Mouse (Mus musculus): ENCODE measurements at regions not wholly inside any gene's neighbourhood (a gene's known extent, or its start where the extent isn't known, plus 50 kb on each side); places are given as distances from the start of the nearest gene placed in this dataset.

DNA sequence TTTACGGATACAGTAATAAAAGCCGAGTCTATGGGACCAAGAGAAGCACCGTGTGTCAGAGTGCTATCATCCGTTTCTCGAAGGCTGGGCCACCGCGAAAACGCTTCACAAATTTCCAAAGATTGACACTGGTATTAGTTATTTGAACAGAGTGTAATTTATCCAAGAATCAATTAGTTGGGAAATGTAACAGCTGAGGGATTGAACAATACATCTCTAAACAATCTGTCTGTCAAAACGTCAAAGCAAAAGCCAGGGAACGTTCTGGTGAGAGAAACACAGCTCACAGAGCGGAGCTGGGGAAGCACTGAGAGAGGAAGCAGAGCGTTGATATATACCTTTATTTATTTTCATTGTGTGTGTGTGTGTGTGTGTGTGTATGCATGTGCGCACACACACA lies 498.1 kb upstream of the Fam19a5 start:
- ATAC-seq (ENCODE audit: insufficient read depth, low read depth), result no peak
- H3K27ac ChIP-seq (ENCODE audit: low read depth), result no peak overlapping the region

GRCm38 (mm10) chr15:87054186-87054585 lies 489.9 kb upstream of the Fam19a5 start:
- no peak overlapping the region for H3K4me3 ChIP-seq (ENCODE audit: low read depth, low read length)
- no peaks in the 10 kb centered on the region for H3K27me3 ChIP-seq (ENCODE audit: control insufficient read depth, insufficient read depth, low read length)
- H3K4me2 ChIP-seq (ENCODE audit: low read depth, low read length), result no peak overlapping the region
- no peak for ATAC-seq (ENCODE audit: insufficient read depth, low read depth)
- no peaks in the 10 kb centered on the region for H3K4me1 ChIP-seq (ENCODE audit: control insufficient read depth, insufficient read depth)
- no peaks in the 10 kb centered on the region for H3K9me3 ChIP-seq (replicated peaks; ENCODE audit: control insufficient read depth, low read length)
- H3K9ac ChIP-seq (replicated peaks; ENCODE audit: low read depth, low read length), result no peak overlapping the region
- no peak for TF ChIP-seq CTCF (IDR thresholded peaks at IDR 0.05; ENCODE audit: low read depth)
- TF ChIP-seq EP300 (IDR thresholded peaks at IDR 0.05; ENCODE audit: low read depth), result no peak
- 88% methylated on average over 12 of the region's 12 CpGs for WGBS
- no peak overlapping the region for H3K27ac ChIP-seq (ENCODE audit: low read depth)
- no peaks in the 10 kb centered on the region for H3K36me3 ChIP-seq (replicated peaks; ENCODE audit: control insufficient read depth, insufficient read depth, low read length)
- no peak for DNase-seq (ENCODE audit: low spot score)

More for the DNA sequence above, 498.1 kb upstream of the Fam19a5 start:
- Histone ChIP-seq H3K4me2 (ENCODE audit: low read depth, low read length) (no peak overlapping the region), H3K27me3 (ENCODE audit: control insufficient read depth, insufficient read depth, low read length) (no peaks in the 10 kb centered on the region), H3K9me3 (replicated peaks; ENCODE audit: control insufficient read depth, low read length) (no peaks in the 10 kb centered on the region), H3K4me3 (ENCODE audit: low read depth, low read length) (no peak overlapping the region), H3K9ac (replicated peaks; ENCODE audit: low read depth, low read length) (no peak overlapping the region), H3K4me1 (ENCODE audit: control insufficient read depth, insufficient read depth) (no peaks in the 10 kb centered on the region), H3K36me3 (replicated peaks; ENCODE audit: control insufficient read depth, insufficient read depth, low read length) (no peaks in the 10 kb centered on the region)
- 81% methylated on average over 13 of the region's 13 CpGs for WGBS
- no peak for TF ChIP-seq CTCF (IDR thresholded peaks at IDR 0.05; ENCODE audit: low read depth)
- no peak for TF ChIP-seq EP300 (IDR thresholded peaks at IDR 0.05; ENCODE audit: low read depth)
- DNase-seq (ENCODE audit: low spot score), result no peak

GRCm38 (mm10) chr15:87064890-87065289 lies 479.2 kb upstream of the Fam19a5 start:
- no peaks in the 10 kb centered on the region for H3K9me3 ChIP-seq (replicated peaks; ENCODE audit: control insufficient read depth, low read length)
- WGBS, result 53% methylated on average over 5 of the region's 5 CpGs
- no peak overlapping the region for H3K27ac ChIP-seq (ENCODE audit: low read depth)
- H3K36me3 ChIP-seq (replicated peaks; ENCODE audit: control insufficient read depth, insufficient read depth, low read length), result no peaks in the 10 kb centered on the region
- no peak for TF ChIP-seq EP300 (IDR thresholded peaks at IDR 0.05; ENCODE audit: low read depth)
- no peak for TF ChIP-seq CTCF (IDR thresholded peaks at IDR 0.05; ENCODE audit: low read depth)
- H3K4me1 ChIP-seq (ENCODE audit: control insufficient read depth, insufficient read depth), result no peaks in the 10 kb centered on the region
- H3K27me3 ChIP-seq (ENCODE audit: control insufficient read depth, insufficient read depth, low read length), result no peaks in the 10 kb centered on the region
- DNase-seq (ENCODE audit: low spot score), result no peak
- no peak overlapping the region for H3K9ac ChIP-seq (replicated peaks; ENCODE audit: low read depth, low read length)
- H3K4me2 ChIP-seq (ENCODE audit: low read depth, low read length), result no peak overlapping the region
- no peak overlapping the region for H3K4me3 ChIP-seq (ENCODE audit: low read depth, low read length)
- no peak for ATAC-seq (ENCODE audit: insufficient read depth, low read depth)

DNA sequence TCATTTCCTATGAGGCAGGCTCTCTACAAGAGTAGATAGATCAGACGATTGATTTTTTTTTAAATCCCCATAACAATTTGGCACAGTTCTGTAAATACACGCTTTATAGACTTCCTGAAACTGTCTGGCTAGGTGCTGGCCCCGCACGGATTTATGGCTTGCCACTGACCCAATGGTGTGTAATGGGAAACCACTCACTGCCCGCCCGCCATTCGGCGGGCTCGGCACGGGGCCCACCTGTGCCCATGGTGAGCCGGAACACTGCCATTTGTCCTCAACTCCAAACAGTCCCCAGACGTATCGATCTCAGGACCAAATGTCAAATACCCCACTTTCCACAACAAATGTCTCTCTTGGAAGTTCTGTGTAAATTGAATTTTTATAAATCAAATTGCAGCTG lies 475.8 kb upstream of the Fam19a5 start:
- Histone ChIP-seq H3K4me2 (ENCODE audit: low read depth, low read length) (no peak overlapping the region), H3K4me3 (ENCODE audit: low read depth, low read length) (no peak overlapping the region), H3K9ac (replicated peaks; ENCODE audit: low read depth, low read length) (no peak overlapping the region), H3K27ac (ENCODE audit: low read depth) (no peak overlapping the region), H3K36me3 (replicated peaks; ENCODE audit: control insufficient read depth, insufficient read depth, low read length) (no peaks in the 10 kb centered on the region), H3K4me1 (ENCODE audit: control insufficient read depth, insufficient read depth) (no peaks in the 10 kb centered on the region), H3K9me3 (replicated peaks; ENCODE audit: control insufficient read depth, low read length) (no peaks in the 10 kb centered on the region), H3K27me3 (ENCODE audit: control insufficient read depth, insufficient read depth, low read length) (no peaks in the 10 kb centered on the region)
- ATAC-seq (ENCODE audit: insufficient read depth, low read depth), result no peak
- WGBS, result 85% methylated on average over 13 of the region's 13 CpGs
- TF ChIP-seq EP300 (IDR thresholded peaks at IDR 0.05; ENCODE audit: low read depth) (no peak), CTCF (IDR thresholded peaks at IDR 0.05; ENCODE audit: low read depth) (no peak)
- no peak for DNase-seq (ENCODE audit: low spot score)

GRCm38 (mm10) chr15:87074559-87074958 lies 469.5 kb upstream of the Fam19a5 start:
- ATAC-seq (ENCODE audit: insufficient read depth, low read depth) (no peak), DNase-seq (ENCODE audit: low spot score) (no peak)
- H3K4me2 ChIP-seq (ENCODE audit: low read depth, low read length), result no peak overlapping the region
- H3K9ac ChIP-seq (replicated peaks; ENCODE audit: low read depth, low read length), result no peak overlapping the region
- WGBS, result 73% methylated on average over 11 of the region's 11 CpGs
- H3K4me3 ChIP-seq (ENCODE audit: low read depth, low read length), result no peak overlapping the region
- TF ChIP-seq CTCF (IDR thresholded peaks at IDR 0.05; ENCODE audit: low read depth) (no peak), EP300 (IDR thresholded peaks at IDR 0.05; ENCODE audit: low read depth) (no peak)
- H3K36me3 ChIP-seq (replicated peaks; ENCODE audit: control insufficient read depth, insufficient read depth, low read length), result no peaks in the 10 kb centered on the region
- no peak overlapping the region for H3K27ac ChIP-seq (ENCODE audit: low read depth)
- H3K4me1 ChIP-seq (ENCODE audit: control insufficient read depth, insufficient read depth), result no peaks in the 10 kb centered on the region
- no peaks in the 10 kb centered on the region for H3K27me3 ChIP-seq (ENCODE audit: control insufficient read depth, insufficient read depth, low read length)
- no peaks in the 10 kb centered on the region for H3K9me3 ChIP-seq (replicated peaks; ENCODE audit: control insufficient read depth, low read length)

DNA sequence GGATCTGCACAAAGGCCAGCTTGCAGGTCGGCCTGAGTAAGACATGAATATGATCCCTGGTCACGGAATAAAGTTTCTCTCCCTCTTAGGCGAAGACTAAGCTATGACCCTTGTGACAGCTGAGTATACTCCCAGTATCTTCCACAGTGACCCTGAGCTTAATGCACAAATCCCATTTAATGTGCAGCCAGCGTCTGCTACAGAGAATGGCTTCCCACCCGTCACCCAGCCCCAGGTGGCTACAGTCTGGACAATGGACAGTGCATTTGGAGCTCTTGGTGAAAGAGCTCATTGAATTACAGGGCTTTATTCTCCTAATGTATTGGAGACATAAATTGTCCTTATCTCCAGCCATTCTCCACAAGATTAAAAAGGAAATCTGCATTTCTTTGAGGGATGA lies 454.3 kb upstream of the Fam19a5 start:
- Histone ChIP-seq H3K4me2 (ENCODE audit: low read depth, low read length) (no peak overlapping the region), H3K27ac (ENCODE audit: low read depth) (no peak overlapping the region), H3K9ac (replicated peaks; ENCODE audit: low read depth, low read length) (no peak overlapping the region), H3K9me3 (replicated peaks; ENCODE audit: control insufficient read depth, low read length) (no peaks in the 10 kb centered on the region), H3K4me1 (ENCODE audit: control insufficient read depth, insufficient read depth) (no peaks in the 10 kb centered on the region), H3K4me3 (ENCODE audit: low read depth, low read length) (no peak overlapping the region), H3K27me3 (ENCODE audit: control insufficient read depth, insufficient read depth, low read length) (no peaks in the 10 kb centered on the region), H3K36me3 (replicated peaks; ENCODE audit: control insufficient read depth, insufficient read depth, low read length) (no peaks in the 10 kb centered on the region)
- ATAC-seq (ENCODE audit: insufficient read depth, low read depth) (no peak), DNase-seq (ENCODE audit: low spot score) (no peak)
- 70% methylated on average over 5 of the region's 5 CpGs for WGBS
- TF ChIP-seq CTCF (IDR thresholded peaks at IDR 0.05; ENCODE audit: low read depth) (no peak), EP300 (IDR thresholded peaks at IDR 0.05; ENCODE audit: low read depth) (no peak)

Measured in heart, postnatal 0 days (tissue).